Mouse (Mus musculus): ENCODE data around the gene Rpl12.

GRCm38 (mm10) chr2:32918391-32918790 is 43.0 kb upstream of the Rpl12 start:
- TF ChIP-seq CTCF (IDR thresholded peaks at IDR 0.05; ENCODE audit: insufficient read depth, low read length): no peak
- no peak for TF ChIP-seq POLR2A (IDR thresholded peaks at IDR 0.05; ENCODE audit: borderline replicate concordance, extremely low read depth, low read depth, low read length)

All from lung, adult 2 months (tissue).